Mouse (Mus musculus): ENCODE measurements around the gene Copb2. TPM values are rescaled to one million over a fixed set of nuclear protein-coding genes. Genes with fewer than 3 reads are reported as not detected.

Copb2 gene
- total RNA-seq, 1 experiment from 2014 or later = 113 TPM

Other genes starting within 250 kb of the Copb2 start
- gene Rbp1, start 140.8 kb upstream of the Copb2 start, total RNA-seq (2021) = 8.8 and 11.2 TPM in 2 replicates
- 0.68 TPM in 1 of 2 replicates, not detected in the other for gene Rbp2, start 77.6 kb upstream of the Copb2 start, total RNA-seq (2021)
- gene Mrps22, start 37.9 kb downstream of the Copb2 start, total RNA-seq (2021) = 62.9 and 65.0 TPM in 2 replicates